Mouse (Mus musculus) G1E (cell line): Measurements from ENCODE around the gene Fbxo42.

Experiments used
- CTCF ChIP-seq: IDR thresholded peaks from 2 replicates; pipeline ENCODE4 v1.5.1; 2012; ENCODE audit warnings: low read depth, low read length, inconsistent platforms, mixed read lengths
- GATA1 ChIP-seq: IDR thresholded peaks from 2 replicates; pipeline ENCODE4 v1.6.1; 2012; ENCODE audit warnings: borderline replicate concordance, low read length, inconsistent platforms, mixed read lengths
- POLR2AphosphoS5 ChIP-seq: IDR thresholded peaks from 2 replicates; pipeline ENCODE4 v1.6.1; 2012; ENCODE audit warnings: low read depth, low read length, inconsistent platforms; ENCODE audit not compliant: insufficient replicate concordance
- TAL1 ChIP-seq: conservative IDR thresholded peaks from 2 replicates; pipeline ENCODE4 v1.6.1; 2012; ENCODE audit warnings: low read depth, low read length, inconsistent platforms, mixed read lengths

GRCm38 (mm10) chr4:141136126-141136525, 11.6 kb upstream of the Fbxo42 start:
- TF ChIP-seq CTCF (no peak), POLR2AphosphoS5 (no peak), GATA1 (no peak), TAL1 (no peak)
